Mouse (Mus musculus): ENCODE results near the gene Abhd17c.

Gene Abhd17c

GRCm38 (mm10) chr7:84059799-84060198 lies 91.9 kb downstream of the Abhd17c start:
- no peak for DNase-seq
